Mouse (Mus musculus): ENCODE measurements around the gene Hpn. TPM values are rescaled to one million over a fixed set of nuclear protein-coding genes. Genes with fewer than 3 reads are reported as not detected.

The Hpn gene
- polyA plus RNA-seq (2012; rRNA removed) = 2.2 and 2.7 TPM in 2 replicates

- DNase-seq (ENCODE audit: low spot score) = no peak
Measured at GRCm38 (mm10) chr7:31115182-31115581, at the start of gene Hpn. Hpn (minus strand) TSS chr7:31115290.

- no peak for DNase-seq (ENCODE audit: low spot score)
Measured at GRCm38 (mm10) chr7:31164748-31165147, 49.7 kb upstream of the Hpn start.

- no peak for DNase-seq (ENCODE audit: low spot score)
Measured at GRCm38 (mm10) chr7:31163666-31164577, 48.8 kb upstream of the Hpn start.

- no peak for DNase-seq (ENCODE audit: low spot score)
Measured at GRCm38 (mm10) chr7:31162324-31162723, 47.2 kb upstream of the Hpn start.

GRCm38 (mm10) chr7:31161831-31162230 is 46.7 kb upstream of the Hpn start:
- DNase-seq (ENCODE audit: low spot score) = no peak

GRCm38 (mm10) chr7:31161246-31161645 is 46.2 kb upstream of the Hpn start:
- no peak for DNase-seq (ENCODE audit: low spot score)

- DNase-seq (ENCODE audit: low spot score) = no peak
Measured at GRCm38 (mm10) chr7:31160763-31161162, 45.7 kb upstream of the Hpn start.

GRCm38 (mm10) chr7:31156034-31156928 is 41.2 kb upstream of the Hpn start:
- no peak for DNase-seq (ENCODE audit: low spot score)

GRCm38 (mm10) chr7:31155296-31156033 is 40.4 kb upstream of the Hpn start, which contains the start of gene Gramd1a:
Gramd1a (minus strand) TSS chr7:31155896.
- no peak for DNase-seq (ENCODE audit: low spot score)

- no peak for DNase-seq (ENCODE audit: low spot score)
Measured at GRCm38 (mm10) chr7:31153536-31154320, 38.6 kb upstream of the Hpn start.

- DNase-seq (ENCODE audit: low spot score) = peak; percentile 44
Measured at GRCm38 (mm10) chr7:31151301-31152241, 36.5 kb upstream of the Hpn start.

- peak; percentile 79 for DNase-seq (ENCODE audit: low spot score)
Measured at GRCm38 (mm10) chr7:31150566-31151300, 35.6 kb upstream of the Hpn start.

- DNase-seq (ENCODE audit: low spot score) = no peak
Measured at GRCm38 (mm10) chr7:31149751-31150565, 34.9 kb upstream of the Hpn start.

- DNase-seq (ENCODE audit: low spot score) = no peak
Measured at GRCm38 (mm10) chr7:31149271-31149670, 34.2 kb upstream of the Hpn start.

- no peak for DNase-seq (ENCODE audit: low spot score)
Measured at GRCm38 (mm10) chr7:31148756-31149155, 33.7 kb upstream of the Hpn start.

- no peak for DNase-seq (ENCODE audit: low spot score)
Measured at GRCm38 (mm10) chr7:31148086-31148485, 33.0 kb upstream of the Hpn start.

- no peak for DNase-seq (ENCODE audit: low spot score)
Measured at GRCm38 (mm10) chr7:31145596-31146160, 30.6 kb upstream of the Hpn start.

- no peak for DNase-seq (ENCODE audit: low spot score)
Measured at GRCm38 (mm10) chr7:31144886-31145285, 29.8 kb upstream of the Hpn start.
